Mouse (Mus musculus): ENCODE data around the gene Mogs. TPM values are rescaled to one million over a fixed set of nuclear protein-coding genes. Genes with fewer than 3 reads are reported as not detected.

Gene Mogs
- polyA plus RNA-seq, 1 experiment from 2014 or later = 14.0 TPM

DNA sequence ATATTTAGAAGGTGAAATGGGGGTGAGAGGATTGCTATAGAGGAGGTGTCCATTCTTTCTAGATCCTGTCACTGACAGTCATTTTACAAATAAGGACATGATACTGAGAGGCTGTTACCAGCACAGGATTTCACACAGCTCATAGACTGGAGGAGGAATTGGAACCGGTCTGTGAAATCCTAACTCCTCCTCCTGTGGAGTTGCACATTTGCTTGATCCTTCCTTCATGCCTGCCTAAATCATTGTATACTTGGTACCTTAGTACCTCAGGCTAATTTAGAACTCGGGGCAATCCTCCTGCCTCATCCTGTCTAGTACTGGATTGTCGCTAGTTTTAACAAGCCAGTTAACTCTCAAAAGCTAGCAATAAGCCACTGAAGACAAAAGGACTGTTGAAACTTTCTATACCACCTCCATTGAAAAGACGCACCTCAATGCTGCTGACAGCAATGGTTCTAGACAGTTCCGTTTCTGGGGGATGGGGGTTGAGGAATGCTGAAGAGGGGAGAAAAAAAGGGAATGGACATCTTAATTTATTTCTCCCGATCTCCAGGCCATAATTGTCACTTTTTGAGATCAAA lies 49.8 kb downstream of the Mogs start:
- no peaks in the 10 kb centered on the region for H3K36me3 ChIP-seq (ENCODE audit: control insufficient read depth, insufficient read depth)
- H3K4me2 ChIP-seq (ENCODE audit: low read depth, low read length) = peak overlapping the region; percentile 85
- H3K9me3 ChIP-seq (replicated peaks; ENCODE audit: control insufficient read depth, low read length) = no peaks in the 10 kb centered on the region
- H3K4me3 ChIP-seq (ENCODE audit: low read length) = peak overlapping the region; percentile 79
- H3K27me3 ChIP-seq (ENCODE audit: control insufficient read depth, insufficient read depth, low read length) = peaks cover 22% of the 10 kb centered on the region
- 6% methylated on average over 6 of the region's 6 CpGs for WGBS
- H3K9ac ChIP-seq (ENCODE audit: low read length) = peak overlapping the region; percentile 83
- peak overlapping the region; percentile 65 for H3K27ac ChIP-seq (ENCODE audit: low read length)
- H3K4me1 ChIP-seq (ENCODE audit: control insufficient read depth, insufficient read depth, low read length) = peaks cover 24% of the 10 kb centered on the region
- ATAC-seq (replicated peaks; ENCODE audit: extremely low read depth, insufficient read depth, low FRiP score) = no peak

GRCm38 (mm10) chr6:83165607-83166242 lies 50.4 kb downstream of the Mogs start, which contains the start of gene Dctn1:
TSS of gene Dctn1 (plus strand) at chr6:83165920.
- H3K27me3 ChIP-seq (ENCODE audit: control insufficient read depth, insufficient read depth, low read length) = peaks cover 18% of the 10 kb centered on the region
- peak within 1 kb of the TSS; percentile 85 for H3K4me2 ChIP-seq (ENCODE audit: low read depth, low read length)
- H3K4me3 ChIP-seq (ENCODE audit: low read length) = peak within 1 kb of the TSS; percentile 79
- no peaks in the 10 kb centered on the region for H3K36me3 ChIP-seq (ENCODE audit: control insufficient read depth, insufficient read depth)
- ATAC-seq (replicated peaks; ENCODE audit: extremely low read depth, insufficient read depth, low FRiP score) = peak; percentile 82
- peaks cover 24% of the 10 kb centered on the region for H3K4me1 ChIP-seq (ENCODE audit: control insufficient read depth, insufficient read depth, low read length)
- H3K9me3 ChIP-seq (replicated peaks; ENCODE audit: control insufficient read depth, low read length) = no peaks in the 10 kb centered on the region
- peak within 1 kb of the TSS; percentile 83 for H3K9ac ChIP-seq (ENCODE audit: low read length)
- under 1% methylated on average over 56 of the region's 58 CpGs for WGBS
- peak within 1 kb of the TSS; percentile 65 for H3K27ac ChIP-seq (ENCODE audit: low read length)

DNA sequence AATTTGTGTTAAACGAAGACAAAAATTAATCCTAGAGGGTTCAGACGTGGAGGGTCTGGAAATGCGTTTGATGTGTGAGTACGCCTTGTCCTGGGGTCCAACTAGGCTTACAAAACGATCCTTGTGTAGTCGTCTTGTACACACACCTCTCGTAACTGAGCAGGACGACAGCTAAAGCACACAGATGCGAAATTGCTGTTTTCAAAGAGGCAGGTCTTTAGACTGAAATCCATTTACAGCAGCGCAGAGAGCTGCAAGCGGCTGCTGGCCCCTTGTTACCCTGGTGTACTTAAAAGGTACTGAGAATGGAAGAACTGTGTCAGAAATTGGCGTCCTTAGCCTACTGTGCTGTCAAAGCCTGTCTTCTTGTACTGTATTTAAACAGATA lies 50.9 kb downstream of the Mogs start:
- WGBS = under 1% methylated on average over 12 of the region's 12 CpGs
- peak overlapping the region; percentile 83 for H3K9ac ChIP-seq (ENCODE audit: low read length)
- H3K27me3 ChIP-seq (ENCODE audit: control insufficient read depth, insufficient read depth, low read length) = peaks cover 13% of the 10 kb centered on the region
- 0 out of 2 replicates have a peak, but pooled peaks have one; percentile 4 for ATAC-seq (replicated peaks; ENCODE audit: extremely low read depth, insufficient read depth, low FRiP score)
- no peaks in the 10 kb centered on the region for H3K36me3 ChIP-seq (ENCODE audit: control insufficient read depth, insufficient read depth)
- H3K27ac ChIP-seq (ENCODE audit: low read length) = peak overlapping the region; percentile 65
- H3K4me2 ChIP-seq (ENCODE audit: low read depth, low read length) = peak overlapping the region; percentile 85
- peaks cover 23% of the 10 kb centered on the region for H3K4me1 ChIP-seq (ENCODE audit: control insufficient read depth, insufficient read depth, low read length)
- no peaks in the 10 kb centered on the region for H3K9me3 ChIP-seq (replicated peaks; ENCODE audit: control insufficient read depth, low read length)
- H3K4me3 ChIP-seq (ENCODE audit: low read length) = peak overlapping the region; percentile 79

MicroRNAs encoded within 50 kb of the gene (microRNA counts, 519-probe panel; counts per million panel counts)
- microRNA mmu-miR-3470a+mmu-miR-3470b = 1,946 counts per million, percentile 19 among the panel's probes with 10 or more counts

Small RNAs within 50 kb of the gene (microRNA-seq; reads per million reads assigned to microRNA genes)
- not detected for gene Mir3470a

Other genes with a start within 250 kb of the Mogs start
- 0.53 and 1.2 TPM in 2 replicates for gene Sema4f, start 175.7 kb upstream of the Mogs start, polyA plus RNA-seq (2015; fragmentation: Nextera tagmentation; extraction: Ambion mirVana)
- gene M1ap, start 168.6 kb upstream of the Mogs start, polyA plus RNA-seq (2015; fragmentation: Nextera tagmentation; extraction: Ambion mirVana) = 0.69 and 0.71 TPM in 2 replicates
- 8.5 and 9.5 TPM in 2 replicates for gene Dok1, start 82.0 kb upstream of the Mogs start, polyA plus RNA-seq (2015; fragmentation: Nextera tagmentation; extraction: Ambion mirVana)
- 8.0 and 8.3 TPM in 2 replicates for gene Loxl3, start 81.3 kb upstream of the Mogs start, polyA plus RNA-seq (2015; fragmentation: Nextera tagmentation; extraction: Ambion mirVana)
- 140 and 148 TPM in 2 replicates for gene Aup1, start 61.0 kb upstream of the Mogs start, polyA plus RNA-seq (2015; fragmentation: Nextera tagmentation; extraction: Ambion mirVana)
- gene Htra2, start 60.2 kb upstream of the Mogs start, polyA plus RNA-seq (2015; fragmentation: Nextera tagmentation; extraction: Ambion mirVana) = 81.8 and 94.5 TPM in 2 replicates
- 0.57 and 0.75 TPM in 2 replicates for gene Dqx1, start 57.7 kb upstream of the Mogs start, polyA plus RNA-seq (2015; fragmentation: Nextera tagmentation; extraction: Ambion mirVana)
- 0.27 and 0.45 TPM in 2 replicates for gene Tlx2, start 45.2 kb upstream of the Mogs start, polyA plus RNA-seq (2015; fragmentation: Nextera tagmentation; extraction: Ambion mirVana)
- gene Pcgf1, start 37.6 kb upstream of the Mogs start, polyA plus RNA-seq (2015; fragmentation: Nextera tagmentation; extraction: Ambion mirVana) = 16.6 and 18.0 TPM in 2 replicates
- 0.35 and 0.40 TPM in 2 replicates for gene Lbx2, start 29.1 kb upstream of the Mogs start, polyA plus RNA-seq (2015; fragmentation: Nextera tagmentation; extraction: Ambion mirVana)
- gene Ccdc142, start 13.9 kb upstream of the Mogs start, polyA plus RNA-seq (2015; fragmentation: Nextera tagmentation; extraction: Ambion mirVana) = 2.0 and 2.6 TPM in 2 replicates
- 1.9 and 2.2 TPM in 2 replicates for gene Gm42688, start 13.9 kb upstream of the Mogs start, polyA plus RNA-seq (2015; fragmentation: Nextera tagmentation; extraction: Ambion mirVana)
- gene Mrpl53, start 6.5 kb upstream of the Mogs start, polyA plus RNA-seq (2015; fragmentation: Nextera tagmentation; extraction: Ambion mirVana) = 165 and 169 TPM in 2 replicates
- 96.1 and 98.3 TPM in 2 replicates for gene Wbp1, start 6.1 kb downstream of the Mogs start, polyA plus RNA-seq (2015; fragmentation: Nextera tagmentation; extraction: Ambion mirVana)
- 7.4 and 8.1 TPM in 2 replicates for gene Ino80b, start 9.9 kb downstream of the Mogs start, polyA plus RNA-seq (2015; fragmentation: Nextera tagmentation; extraction: Ambion mirVana)
- gene Rtkn, start 20.0 kb downstream of the Mogs start, polyA plus RNA-seq (2015; fragmentation: Nextera tagmentation; extraction: Ambion mirVana) = 21.1 and 26.0 TPM in 2 replicates
- 3.8 and 5.4 TPM in 2 replicates for gene Wdr54, start 40.9 kb downstream of the Mogs start, polyA plus RNA-seq (2015; fragmentation: Nextera tagmentation; extraction: Ambion mirVana)
- 1.5 and 2.2 TPM in 2 replicates for gene 1700003E16Rik, start 40.9 kb downstream of the Mogs start, polyA plus RNA-seq (2015; fragmentation: Nextera tagmentation; extraction: Ambion mirVana)
- gene Dctn1, start 50.4 kb downstream of the Mogs start, polyA plus RNA-seq (2015; fragmentation: Nextera tagmentation; extraction: Ambion mirVana) = 76.9 and 78.1 TPM in 2 replicates
- 0.17 and 0.50 TPM in 2 replicates for gene Slc4a5, start 104.3 kb downstream of the Mogs start, polyA plus RNA-seq (2015; fragmentation: Nextera tagmentation; extraction: Ambion mirVana)
- gene Mthfd2, start 210.4 kb downstream of the Mogs start, polyA plus RNA-seq (2015; fragmentation: Nextera tagmentation; extraction: Ambion mirVana) = 26.9 and 28.3 TPM in 2 replicates
- 35.4 and 35.8 TPM in 2 replicates for gene Mob1a, start 210.5 kb downstream of the Mogs start, polyA plus RNA-seq (2015; fragmentation: Nextera tagmentation; extraction: Ambion mirVana)
- 259 and 264 TPM in 2 replicates for gene Bola3, start 233.7 kb downstream of the Mogs start, polyA plus RNA-seq (2015; fragmentation: Nextera tagmentation; extraction: Ambion mirVana)

Measured in heart, embryonic 16.5 days (tissue).